Mouse (Mus musculus): ENCODE results near the gene Minpp1.

Minpp1 gene

GRCm38 (mm10) chr19:32527139-32527538 is 41.6 kb downstream of the Minpp1 start:
- DNase-seq (ENCODE audit: low spot score), result no peak

GRCm38 (mm10) chr19:32528723-32529122 is 43.2 kb downstream of the Minpp1 start:
- no peak for DNase-seq (ENCODE audit: low spot score)

- DNase-seq (ENCODE audit: low spot score), result no peak
These were observed 43.8 kb downstream of the Minpp1 start for GRCm38 (mm10) chr19:32529252-32529942.

DNA sequence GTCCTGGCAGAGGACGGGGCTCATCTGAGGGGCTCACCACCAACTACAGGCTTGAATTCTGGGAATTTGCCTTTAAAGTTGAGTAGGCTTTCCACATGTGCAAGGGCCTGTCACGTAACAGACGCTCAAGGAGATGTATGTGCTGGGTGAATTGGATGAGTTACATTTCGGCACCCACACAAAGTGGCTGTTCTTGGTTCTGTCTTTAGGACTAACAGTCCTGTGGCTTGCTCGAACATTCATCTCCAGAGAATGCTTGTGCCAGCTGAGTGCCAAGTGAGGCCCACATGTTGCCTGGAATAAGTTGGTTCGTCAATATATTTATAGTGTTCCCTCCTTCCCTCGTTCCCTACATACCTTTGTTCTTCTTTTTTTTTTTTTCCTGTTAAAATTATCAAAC is 44.7 kb downstream of the Minpp1 start:
- DNase-seq (ENCODE audit: low spot score), result no peak

- DNase-seq (ENCODE audit: low spot score), result no peak
These were observed 46.8 kb downstream of the Minpp1 start for GRCm38 (mm10) chr19:32532331-32532730.

- DNase-seq (ENCODE audit: low spot score), result no peak
These were observed 47.4 kb downstream of the Minpp1 start for GRCm38 (mm10) chr19:32532737-32533505.

GRCm38 (mm10) chr19:32534887-32535286 is 49.3 kb downstream of the Minpp1 start:
- DNase-seq (ENCODE audit: low spot score), result no peak

DNA sequence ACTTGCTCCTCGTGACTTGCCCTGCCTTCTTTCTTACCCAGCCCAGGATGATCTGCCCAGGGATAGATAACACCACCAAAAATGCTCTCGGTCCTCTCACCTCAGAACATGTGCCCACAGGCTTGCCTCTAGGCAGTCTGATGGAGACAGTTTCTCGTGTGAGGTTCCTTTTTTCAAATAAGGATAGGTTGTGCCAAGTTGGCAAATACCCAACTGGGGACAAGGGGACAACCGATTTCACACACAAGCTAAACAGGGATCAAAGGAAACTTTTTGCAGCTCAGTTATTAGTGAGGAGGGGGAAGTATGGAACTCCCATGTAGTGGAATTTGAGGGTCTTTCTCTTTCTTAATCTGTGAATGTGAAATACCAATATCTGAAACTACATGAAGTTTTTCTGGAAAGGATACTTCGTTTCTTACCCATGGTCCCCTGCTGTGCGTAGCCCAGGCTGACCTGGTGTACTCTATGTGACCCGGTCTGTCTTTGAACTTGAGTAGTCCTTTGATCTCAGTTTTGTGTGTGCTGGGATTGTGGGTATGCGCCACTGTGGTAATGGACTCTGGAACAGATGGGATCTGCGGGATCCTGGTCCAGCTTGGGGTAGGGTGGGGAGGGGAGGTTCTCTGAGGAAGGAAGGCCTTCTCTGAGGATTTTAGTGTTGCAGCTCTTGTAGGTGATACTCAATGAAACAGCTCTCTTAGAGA is 57.4 kb downstream of the Minpp1 start:
- no peak for DNase-seq (ENCODE audit: low spot score)

DNA sequence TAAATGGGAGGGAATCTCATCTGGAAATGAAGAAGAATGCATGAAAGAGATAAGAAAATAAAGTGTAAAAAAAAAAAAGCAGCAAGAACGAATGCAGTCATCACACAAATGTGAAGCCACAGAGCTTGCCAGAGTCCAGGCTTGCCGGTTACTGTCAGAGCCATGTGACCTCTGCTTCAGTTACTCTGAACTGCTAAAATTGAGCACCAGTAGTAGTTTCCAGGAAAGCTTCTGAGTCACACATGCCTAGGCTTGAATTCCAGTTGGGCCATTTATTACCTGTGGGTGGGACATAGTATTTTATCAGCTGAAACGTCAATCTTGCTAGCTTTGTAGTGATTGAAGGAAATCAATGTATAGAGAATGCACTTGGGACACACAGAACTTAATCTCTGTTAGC is 61.8 kb downstream of the Minpp1 start:
- DNase-seq (ENCODE audit: low spot score), result no peak

GRCm38 (mm10) chr19:32548202-32548601 is 62.6 kb downstream of the Minpp1 start:
- no peak for DNase-seq (ENCODE audit: low spot score)

GRCm38 (mm10) chr19:32550446-32550845 is 64.9 kb downstream of the Minpp1 start:
- no peak for DNase-seq (ENCODE audit: low spot score)

DNA sequence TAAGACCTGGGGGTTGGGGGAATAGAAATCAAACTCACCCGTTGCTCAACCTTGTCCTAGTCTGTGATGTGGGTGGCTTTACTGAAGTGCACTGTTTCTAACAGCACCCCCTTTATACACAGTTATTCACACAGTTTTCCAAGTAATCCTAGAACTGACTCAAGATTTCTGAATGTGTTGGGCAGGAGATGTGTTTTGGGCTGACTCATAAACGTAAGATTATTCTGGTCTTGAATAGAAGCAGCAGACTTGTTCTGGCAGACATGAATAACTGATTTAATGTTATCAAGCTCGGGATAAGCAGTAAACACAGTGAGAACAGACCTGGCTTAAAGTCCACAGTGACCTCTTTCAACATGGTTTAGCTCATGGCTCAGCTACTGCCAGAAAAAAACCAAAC is 65.9 kb downstream of the Minpp1 start:
- DNase-seq (ENCODE audit: low spot score), result no peak

- DNase-seq (ENCODE audit: low spot score), result no peak
These were observed 66.5 kb downstream of the Minpp1 start for GRCm38 (mm10) chr19:32552106-32552505.

- no peak for DNase-seq (ENCODE audit: low spot score)
These were observed 67.7 kb downstream of the Minpp1 start for GRCm38 (mm10) chr19:32553310-32553709.

DNA sequence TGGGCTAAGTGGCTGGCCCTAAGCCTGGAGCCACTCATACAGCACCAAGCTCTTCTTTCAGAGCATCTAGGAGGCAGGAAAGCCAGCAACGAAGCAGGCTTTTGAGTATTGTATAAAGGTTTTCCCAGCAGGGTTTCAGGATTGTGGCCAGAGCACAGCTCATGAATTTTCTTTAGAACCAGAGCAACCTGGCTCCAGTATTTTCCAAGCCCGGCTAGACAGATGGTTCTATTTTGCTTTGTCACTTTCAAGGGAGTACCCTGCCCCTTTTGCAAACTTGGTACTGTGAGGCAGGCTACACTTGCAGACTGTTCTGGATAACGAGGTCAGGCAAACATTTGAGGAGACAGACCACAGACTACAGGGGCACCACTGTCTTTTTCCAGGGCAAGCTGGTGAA is 69.7 kb downstream of the Minpp1 start:
- no peak for DNase-seq (ENCODE audit: low spot score)
